Mouse (Mus musculus): Measurements from ENCODE around the gene Tefm.
"Not testable (repeated sequence)": the region's sequence is repeated elsewhere in the genome, so short reads cannot be mapped to it uniquely, and the experiment has no call there.

Tefm gene

DNA sequence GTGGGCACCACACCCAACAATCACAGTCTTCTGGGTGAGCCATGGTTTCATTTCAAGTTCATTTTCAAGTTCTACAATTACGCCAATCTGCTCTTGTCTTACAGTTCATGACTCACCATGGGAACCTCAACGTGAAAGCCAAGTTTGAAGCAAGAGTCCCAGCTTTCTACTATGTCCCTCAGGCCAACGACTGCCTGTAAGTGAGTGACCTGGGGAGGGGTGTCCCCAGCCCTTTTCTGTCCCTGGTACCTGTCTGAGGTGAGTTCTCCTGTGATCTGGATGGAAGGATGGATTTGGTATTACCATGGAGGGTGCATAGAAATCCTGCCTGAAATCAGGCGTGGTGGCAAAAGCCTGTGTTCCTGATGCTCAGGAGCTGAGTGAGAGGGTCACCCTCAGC, 14.9 kb upstream of the Tefm start:
- in situ Hi-C loops (cut with MboI, MseI), result no loop called here

DNA sequence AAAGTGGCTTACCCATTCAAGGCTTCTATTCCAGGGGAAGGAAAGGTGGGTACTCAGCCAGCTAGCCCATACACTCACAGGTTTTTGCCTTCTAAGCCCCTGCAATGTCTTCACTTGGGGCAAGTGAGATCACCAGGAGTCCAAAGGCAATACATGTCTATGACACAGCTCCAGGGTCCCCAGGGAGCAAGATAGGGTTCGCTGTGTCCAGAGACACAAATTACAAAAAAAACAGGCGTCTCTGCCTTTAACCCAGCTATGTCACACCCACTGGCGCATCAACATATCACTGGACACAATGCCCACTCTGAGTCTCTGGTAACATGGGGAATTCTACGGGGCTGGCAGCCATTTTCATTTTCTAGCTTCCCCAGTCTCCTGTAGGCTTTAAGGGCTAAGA, 14.0 kb upstream of the Tefm start:
- in situ Hi-C loops (cut with MboI, MseI), result no loop called here

DNA sequence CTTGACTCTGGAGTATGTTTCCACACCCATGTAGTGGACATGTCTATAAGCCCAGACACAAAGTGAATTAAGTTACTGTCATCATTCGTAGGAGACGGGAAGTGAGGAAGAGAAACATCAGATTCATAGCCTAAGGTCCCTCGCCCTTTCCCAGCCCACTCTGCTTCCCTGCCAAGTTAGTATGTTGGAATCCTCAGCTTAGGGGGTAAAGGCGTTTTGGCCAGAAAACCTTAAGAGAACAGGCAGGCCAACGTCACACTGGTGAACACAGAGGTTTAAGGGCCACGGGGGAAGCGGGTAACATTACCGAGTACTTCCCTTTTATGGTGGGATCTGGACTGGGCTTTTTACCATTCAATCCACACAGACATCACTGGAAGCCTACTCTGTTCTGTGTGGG, 13.6 kb upstream of the Tefm start:
- in situ Hi-C loops (cut with MboI, MseI), result no loop called here

DNA sequence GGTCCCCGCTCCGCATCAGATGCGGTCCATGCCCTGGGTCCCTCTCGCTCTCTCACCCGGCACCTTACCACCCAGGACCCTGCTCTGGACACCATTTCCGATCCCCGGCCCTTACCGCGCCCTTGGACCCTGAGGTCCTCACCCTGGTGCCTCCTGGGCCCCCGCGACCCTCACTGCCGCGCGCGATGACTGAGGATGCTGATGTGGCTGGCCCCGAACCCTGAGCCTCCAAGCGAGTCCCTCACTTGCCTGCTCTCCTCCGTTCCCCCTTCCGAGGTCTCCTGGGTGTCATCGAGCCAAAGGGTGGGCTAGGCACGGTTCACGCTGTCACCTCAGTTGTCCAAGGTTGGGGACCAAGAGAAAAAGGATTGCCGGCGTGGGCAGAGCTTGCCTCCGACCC, 12.5 kb upstream of the Tefm start:
- in situ Hi-C loops (cut with MboI, MseI), result no loop called here

DNA sequence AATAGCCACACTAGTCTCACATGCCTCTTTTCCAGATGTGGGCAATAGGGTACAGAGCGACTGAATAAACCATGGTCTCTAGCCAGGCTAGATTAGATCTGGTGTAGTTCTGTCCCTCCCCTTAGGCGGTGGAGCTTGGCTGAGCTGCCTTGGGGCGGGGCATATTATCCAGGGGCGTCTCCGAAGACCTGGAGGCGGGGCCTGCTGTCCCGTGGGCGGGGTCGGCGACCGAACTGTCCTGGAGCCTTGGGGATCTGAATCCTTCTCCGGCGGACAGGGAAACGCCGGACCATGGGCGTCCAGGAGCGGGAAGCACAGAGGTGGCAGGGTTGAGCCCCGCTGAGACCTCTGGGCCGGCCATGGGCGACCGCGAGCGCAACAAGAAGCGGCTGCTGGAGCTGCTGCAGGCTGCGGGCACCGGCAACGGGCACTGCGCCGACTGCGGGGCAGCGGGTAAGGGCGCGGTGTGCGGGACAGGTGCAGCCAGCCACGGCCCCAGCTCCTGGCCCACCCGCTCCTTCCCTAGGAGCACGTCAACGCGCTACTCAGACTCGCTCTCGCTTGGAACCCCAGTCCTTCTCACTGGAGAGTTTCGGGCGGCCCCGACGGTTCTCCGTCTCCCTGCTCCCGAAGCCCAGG, 12.0 kb upstream of the Tefm start, which contains the start of gene Adap2:
Adap2 (plus strand) TSS at position 249 of the 639 bp plus-strand sequence.
- in situ Hi-C loops (cut with MboI, MseI), result no loop called here

DNA sequence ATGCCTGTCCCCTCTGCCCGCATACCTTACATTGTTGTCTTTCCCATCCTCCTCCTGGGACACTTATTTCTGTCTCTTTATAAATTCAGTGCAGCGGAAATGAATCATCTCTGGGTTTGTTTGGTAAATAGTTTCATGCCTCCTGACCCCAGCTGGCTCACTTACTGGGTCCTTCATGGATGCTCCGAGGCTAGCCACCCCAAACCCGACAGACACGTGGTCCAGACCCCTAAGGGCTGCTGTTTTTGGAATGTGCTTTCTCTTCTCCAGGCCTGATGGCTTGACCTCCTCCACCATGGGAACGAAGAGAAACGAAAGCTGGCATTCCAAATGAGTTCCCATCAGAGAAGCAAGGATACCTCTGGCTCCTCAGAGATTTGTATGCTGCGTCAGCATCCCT, 10.4 kb upstream of the Tefm start:
- in situ Hi-C loops (cut with MboI, MseI), result no loop called here

DNA sequence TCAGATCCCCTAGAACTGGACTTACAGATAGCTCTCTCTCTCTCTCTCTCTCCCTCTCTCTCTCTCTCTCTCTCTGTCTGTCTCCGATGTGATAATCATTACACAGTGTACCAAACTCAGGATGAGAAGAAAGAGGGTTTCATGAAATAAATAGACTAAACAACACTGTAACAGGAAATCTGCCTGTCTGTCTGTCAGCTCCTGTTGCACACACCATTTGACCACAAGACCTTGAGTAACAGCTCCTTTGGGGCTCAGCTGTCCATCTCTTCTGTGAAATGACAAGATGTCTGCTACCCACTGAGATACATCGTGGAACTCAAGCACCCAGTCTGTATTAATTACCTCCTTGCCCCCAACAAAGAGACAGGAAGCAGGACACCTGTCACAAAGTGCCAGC, 9.6 kb upstream of the Tefm start:
- in situ Hi-C loops (cut with MboI, MseI), result no loop called here

DNA sequence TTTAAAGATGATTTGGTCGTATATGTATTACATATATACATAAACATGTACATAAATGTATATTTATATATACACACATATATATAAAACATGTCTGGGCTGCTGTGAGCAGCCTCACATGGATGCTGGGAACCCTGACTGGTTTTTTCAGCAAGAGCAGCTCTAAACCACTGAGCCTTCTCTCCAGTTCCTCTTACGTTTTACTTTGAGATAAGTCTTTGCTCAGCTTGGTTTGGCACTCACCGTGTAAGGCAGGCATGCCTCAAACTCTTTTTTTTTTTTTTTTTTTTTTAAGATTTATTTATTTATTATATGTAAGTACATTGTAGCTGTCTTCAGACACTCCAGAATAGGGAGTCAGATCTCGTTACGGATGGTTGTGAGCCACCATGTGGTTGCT, 8.6 kb upstream of the Tefm start:
- in situ Hi-C loops (cut with MboI, MseI), result no loop called here

DNA sequence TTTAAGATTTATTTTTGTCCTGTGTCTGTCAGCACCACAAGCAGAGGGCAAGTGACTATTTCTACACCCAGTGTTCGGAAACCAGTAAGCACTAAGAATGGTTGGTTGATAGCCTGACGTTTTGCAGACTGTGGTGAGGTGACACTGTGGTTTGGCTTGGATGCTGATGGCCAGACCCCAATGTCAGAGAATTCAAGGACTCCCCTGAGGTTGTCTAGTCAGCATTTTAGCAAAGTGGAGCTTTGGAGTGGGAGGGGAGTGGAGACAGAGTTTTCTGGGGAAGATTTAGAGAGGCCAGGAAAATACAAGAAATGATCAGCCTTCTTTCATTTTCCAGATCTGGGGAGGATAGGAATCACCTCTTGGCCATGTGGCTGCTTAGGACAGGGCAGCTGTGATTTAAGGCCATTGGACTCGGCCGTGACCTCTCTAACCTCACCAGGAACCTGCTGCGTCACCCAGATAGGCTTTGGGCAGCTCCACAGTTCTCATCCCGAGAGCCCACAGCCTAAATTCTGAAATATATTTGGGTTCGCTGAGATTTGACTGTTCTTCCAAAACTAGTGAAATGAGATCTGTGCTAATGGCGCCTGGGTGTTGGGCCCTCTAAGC, 7.5 kb upstream of the Tefm start:
- in situ Hi-C loops (cut with MboI, MseI), result no loop called here

DNA sequence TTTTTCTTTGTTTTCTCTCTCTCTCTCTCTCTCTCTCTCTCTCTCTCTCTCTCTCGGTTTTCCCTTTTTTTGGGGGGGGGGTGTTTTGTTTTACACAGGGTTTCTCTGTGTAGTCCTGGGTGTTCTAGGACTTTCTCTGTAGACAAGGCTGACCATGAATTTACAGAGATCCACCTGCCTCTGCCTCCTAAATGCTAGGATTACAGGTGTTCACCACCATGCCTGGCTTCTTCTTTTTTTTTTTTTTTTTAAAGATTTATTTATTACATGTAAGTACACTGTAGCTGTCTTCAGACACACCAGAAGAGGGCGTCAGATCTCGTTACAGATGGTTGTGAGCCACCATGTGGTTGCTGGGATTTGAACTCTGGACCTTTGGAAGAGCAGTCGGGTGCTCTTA, 7.0 kb upstream of the Tefm start:
- in situ Hi-C loops (cut with MboI, MseI), result not testable (repeated sequence)

DNA sequence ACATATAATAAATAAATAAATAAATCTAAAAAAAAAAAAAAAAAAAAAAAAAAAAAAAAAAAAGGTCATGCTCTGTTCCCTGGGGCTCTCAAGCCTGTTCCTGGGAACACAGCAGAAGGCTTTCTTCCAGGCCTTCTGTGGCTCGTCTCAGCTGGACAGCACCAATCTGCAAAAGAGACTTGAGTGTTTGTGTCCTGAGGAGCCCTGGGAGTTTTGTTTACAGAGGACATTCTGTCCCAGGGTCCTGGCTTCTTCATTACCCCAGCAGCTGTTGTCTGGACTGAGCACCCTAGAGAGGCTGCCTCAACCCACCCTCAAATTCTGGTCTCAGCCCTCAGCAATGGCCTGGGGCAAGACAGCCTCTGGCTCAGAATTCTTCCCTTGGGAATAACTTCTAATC, 6.3 kb upstream of the Tefm start:
- in situ Hi-C loops (cut with MboI, MseI), result no loop called here

DNA sequence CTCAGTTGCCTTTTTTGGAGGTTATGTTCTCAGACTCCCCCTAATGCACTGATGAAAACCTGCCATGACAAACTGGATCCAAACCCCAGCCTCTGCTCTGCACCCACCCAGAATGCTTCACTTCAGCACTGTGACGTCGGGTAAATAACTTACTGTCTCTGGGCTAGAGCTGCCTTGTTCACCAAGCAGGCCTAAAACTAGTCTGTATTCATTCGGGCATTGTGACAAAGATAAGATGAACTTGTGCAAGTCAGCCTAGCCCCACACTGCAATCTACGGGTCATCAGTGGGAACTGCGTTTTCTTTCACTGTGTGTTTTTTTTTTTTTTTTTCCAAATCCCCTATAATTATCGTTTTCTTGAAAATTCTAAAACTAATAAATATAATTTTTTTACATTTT, 5.8 kb upstream of the Tefm start:
- in situ Hi-C loops (cut with MboI, MseI), result no loop called here

DNA sequence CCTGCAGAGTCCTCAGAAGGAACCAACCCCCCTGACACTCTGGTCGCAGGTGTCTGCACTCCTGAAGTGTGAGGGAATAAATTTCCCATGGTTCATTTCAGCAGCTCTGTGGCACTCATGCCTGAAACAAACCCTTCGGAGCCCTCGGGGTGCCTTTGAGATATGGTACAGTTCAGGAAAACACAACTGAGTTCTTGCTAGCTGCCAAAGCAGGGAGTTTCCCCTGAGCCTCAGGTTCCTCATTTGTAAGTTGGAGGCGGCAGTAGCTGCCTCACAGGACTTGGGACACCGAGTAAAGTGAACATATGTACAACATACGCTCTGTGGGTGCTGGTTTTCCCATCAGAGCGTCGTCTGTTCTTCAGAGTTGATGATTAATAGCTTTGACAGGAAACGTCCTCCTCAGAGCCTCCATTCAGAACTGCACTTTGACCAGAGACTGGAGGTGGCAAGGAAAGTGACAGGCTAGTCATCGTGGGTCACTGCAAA, 3.9 kb upstream of the Tefm start:
- in situ Hi-C loops (cut with MboI, MseI), result no loop called here

DNA sequence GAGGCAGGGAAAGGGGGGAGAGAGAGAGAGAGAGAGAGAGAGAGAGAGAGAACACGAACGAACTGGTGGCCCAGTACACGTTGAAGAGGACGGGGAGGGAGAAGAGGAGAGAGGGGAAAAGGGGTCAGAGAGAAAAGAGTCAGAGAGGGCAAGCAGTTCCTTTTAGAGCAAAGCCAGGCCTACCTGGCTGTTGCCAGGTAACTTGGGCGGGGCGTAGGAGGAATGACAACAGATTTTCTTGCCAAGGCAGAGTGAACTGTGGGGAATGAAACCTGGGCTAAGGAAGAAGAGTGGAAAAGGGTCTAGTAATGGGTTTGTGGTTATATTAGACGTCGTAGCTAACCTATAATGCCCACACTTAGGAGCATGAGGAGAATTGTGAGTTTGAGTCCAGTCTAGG, 897 bp upstream of the Tefm start:
- in situ Hi-C loops (cut with MboI, MseI), result no loop called here

DNA sequence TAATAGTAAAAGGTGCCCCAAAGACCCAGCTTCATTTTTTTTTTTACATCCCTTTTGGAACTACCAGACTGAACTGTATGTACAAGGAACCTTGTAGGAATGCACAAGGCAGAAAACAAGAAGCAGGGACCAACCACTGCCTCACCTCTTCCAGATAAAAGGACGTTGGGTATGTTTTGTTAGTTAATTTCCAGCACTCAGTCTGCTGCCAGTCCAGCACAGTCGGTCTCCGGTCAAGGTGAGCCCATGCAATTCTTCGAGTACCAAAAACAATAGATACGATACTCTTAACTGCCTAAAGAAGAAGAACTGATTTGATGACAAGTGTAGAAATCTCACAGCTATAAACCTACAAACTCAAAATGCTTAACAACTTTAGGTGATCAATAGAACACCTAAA, 4.2 kb downstream of the Tefm start:
- in situ Hi-C loops (cut with MboI, MseI), result loop anchor here (5.0 kb wide), 1 partner anchor 50 kb away; the partner anchor contains the start of gene Atad5

DNA sequence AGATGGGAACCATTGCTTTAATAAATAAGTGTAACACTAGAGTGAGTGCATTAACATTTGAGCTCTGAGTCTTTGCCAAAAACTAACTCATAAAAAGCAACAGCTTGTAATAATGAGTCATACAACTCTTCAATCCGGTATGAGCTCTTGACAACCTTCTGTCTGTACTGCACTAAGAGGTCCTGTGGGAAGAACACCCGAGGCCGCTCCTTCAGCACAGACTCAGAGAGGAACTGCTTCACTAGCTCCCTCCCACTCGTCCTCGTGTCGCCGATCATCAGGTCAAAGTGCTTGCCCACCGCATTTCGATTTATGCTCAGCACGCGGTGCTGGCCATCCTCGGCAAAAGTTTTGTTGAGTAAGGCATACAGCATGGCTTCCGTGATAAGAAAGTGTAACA, 5.2 kb downstream of the Tefm start:
- in situ Hi-C loops (cut with MboI, MseI), result loop anchor here (5.0 kb wide), 1 partner anchor 49 kb away; the partner anchor contains the start of gene Atad5

DNA sequence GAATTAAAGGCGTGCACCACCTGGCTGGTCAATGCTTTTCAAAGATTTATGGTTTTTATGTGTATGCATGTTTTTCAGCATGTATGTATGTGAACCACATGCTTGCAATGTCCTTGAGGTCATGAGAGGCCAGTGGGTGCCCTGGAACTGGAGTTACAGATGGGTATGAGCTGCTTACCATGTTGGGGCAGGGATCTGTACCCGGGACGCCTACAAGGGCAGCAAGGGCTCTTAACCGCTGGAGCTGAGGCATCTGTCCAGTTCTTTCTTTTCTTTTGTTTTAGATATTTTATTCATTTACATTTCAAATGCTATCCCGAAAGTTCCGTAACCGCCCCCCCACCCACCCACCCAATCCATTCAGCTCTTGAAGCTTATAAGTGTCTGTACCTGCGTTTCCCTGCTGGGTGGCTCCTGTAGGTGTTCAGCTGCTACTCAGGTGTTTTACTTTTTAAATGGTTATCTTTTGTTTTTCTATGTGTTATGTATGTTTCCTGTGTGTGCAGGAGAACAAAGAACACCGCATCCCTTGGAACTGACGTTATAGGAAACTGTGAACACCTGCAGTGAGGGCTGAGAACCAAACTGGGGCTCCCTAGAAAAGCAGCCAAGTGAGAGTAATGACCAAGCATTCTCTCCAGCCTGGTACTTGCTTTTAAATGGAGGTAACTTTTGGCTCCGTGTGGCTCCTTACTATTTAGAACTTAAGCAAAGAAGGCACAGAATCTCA, 5.9 kb downstream of the Tefm start:
- in situ Hi-C loops (cut with MboI, MseI), result loop anchor here (5.0 kb wide), 1 partner anchor 49 kb away; the partner anchor contains the start of gene Atad5

DNA sequence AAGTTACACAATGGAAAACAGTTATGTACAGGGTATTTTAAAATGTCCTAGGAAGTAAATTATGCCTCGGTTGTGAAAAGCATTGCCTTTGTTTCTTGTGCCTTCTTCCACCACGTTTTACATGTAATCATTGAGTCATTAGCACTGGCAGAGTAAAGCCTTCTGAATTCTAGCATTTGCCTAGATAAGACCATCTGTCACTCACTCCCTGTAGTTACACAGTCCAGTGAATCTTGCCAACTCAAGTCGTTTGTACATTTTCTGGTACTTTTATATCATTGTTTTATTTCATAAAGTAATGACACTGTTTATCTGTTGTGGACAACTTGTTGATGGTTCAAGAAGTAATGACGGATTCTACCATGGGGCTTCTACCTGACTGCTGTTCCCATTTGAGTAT, 7.2 kb downstream of the Tefm start:
- in situ Hi-C loops (cut with MboI, MseI), result loop anchor here (5.0 kb wide), 1 partner anchor 47 kb away; the partner anchor contains the start of gene Atad5

DNA sequence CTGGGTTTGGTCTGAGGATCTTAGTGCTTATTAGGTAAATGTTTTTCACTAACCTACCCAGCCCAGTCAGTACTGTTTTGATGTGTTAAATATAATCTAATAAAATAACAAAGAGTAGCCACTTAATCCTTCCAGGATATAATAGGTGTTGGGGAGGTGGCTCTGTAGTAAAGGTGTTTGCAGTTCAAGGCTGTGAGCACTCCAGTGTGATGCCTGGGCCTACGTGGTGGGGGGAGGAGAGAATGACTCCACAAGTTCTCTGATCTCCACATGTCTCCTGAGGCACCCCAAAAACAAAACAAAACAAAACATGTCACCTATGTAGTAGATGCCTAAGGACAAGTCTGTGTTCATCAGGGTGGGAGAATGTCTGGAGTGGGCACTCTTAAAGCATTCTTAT, 9.9 kb downstream of the Tefm start:
- in situ Hi-C loops (cut with MboI, MseI), result no loop called here

DNA sequence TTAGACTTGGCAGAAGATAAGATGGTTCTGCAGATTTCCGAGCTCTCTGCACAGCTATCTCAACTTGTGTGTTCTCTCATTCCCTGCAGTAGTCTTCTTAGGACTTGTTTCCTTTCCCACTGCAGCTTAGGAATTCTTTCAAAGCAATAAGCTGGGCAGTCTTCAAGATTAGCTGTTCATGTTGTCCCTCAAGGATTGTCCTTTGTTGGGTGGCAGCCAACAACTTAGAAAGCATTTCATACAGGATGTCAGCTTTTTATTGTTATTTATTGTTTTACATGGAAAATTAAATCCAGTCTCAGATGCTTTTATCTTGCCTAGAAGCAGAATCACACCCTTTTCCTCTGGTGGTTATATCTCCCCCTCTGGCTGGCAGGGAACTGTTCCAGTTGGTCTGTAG, 25.6 kb downstream of the Tefm start:
- in situ Hi-C loops (cut with MboI, MseI), result no loop called here

DNA sequence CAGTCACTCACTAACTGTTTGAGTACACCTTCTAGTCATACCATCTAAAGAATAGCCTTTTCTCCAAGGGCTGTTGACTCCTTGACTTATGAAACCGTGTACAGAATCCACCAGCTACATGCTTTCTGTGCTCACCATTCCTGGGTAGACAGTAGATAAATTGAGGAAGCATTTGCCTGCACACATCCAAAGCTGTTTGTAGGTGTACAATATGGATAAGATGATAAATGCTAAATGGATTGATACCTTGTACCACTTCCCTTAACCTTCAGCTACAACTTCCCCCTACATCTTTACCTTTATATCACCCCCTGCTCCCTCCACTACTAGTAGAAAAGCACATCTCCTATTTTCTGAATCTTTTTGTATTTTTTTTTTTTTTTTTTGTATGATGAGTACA, 37.6 kb downstream of the Tefm start:
- in situ Hi-C loops (cut with MboI, MseI), result no loop called here

DNA sequence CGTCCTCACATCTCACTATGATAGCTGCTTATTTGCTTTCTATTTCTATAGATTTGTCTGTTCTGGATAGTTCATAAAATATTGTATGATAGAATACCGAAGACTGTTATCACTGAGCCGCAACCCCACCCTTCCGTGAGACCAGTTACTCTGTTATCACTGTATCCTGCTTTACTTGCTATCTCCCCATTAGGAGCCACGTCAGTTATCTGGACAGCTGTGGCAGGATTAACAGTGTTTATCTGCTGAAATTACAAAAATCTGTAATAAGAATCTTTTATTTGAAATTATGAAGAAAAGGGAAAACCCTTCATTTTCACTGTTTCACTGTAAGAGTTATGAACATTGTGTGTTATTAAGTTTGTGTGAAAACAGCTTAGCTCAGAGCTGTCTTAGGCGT, 40.7 kb downstream of the Tefm start:
- in situ Hi-C loops (cut with MboI, MseI), result no loop called here
